Mouse (Mus musculus): ENCODE measurements around the gene Pacsin2.
"Not testable (repeated sequence)": the region's sequence is repeated elsewhere in the genome, so short reads cannot be mapped to it uniquely, and the experiment has no call there.

The Pacsin2 gene

GRCm38 (mm10) chr15:83478096-83478495, 13.7 kb upstream of the Pacsin2 start:
- DNase-seq = no peak

GRCm38 (mm10) chr15:83476593-83477273, 12.3 kb upstream of the Pacsin2 start:
- no peak for DNase-seq

GRCm38 (mm10) chr15:83474466-83474836, 10.0 kb upstream of the Pacsin2 start:
- DNase-seq = no peak

GRCm38 (mm10) chr15:83473832-83474465, 9.5 kb upstream of the Pacsin2 start:
- DNase-seq = peak; percentile 58

- DNase-seq = no peak
These were observed 8.8 kb upstream of the Pacsin2 start for GRCm38 (mm10) chr15:83473251-83473650.

GRCm38 (mm10) chr15:83471476-83471875, 7.1 kb upstream of the Pacsin2 start:
- no peak for DNase-seq

GRCm38 (mm10) chr15:83470443-83470842, 6.0 kb upstream of the Pacsin2 start:
- no peak for DNase-seq

GRCm38 (mm10) chr15:83469279-83469821, 4.9 kb upstream of the Pacsin2 start:
- no peak for DNase-seq

GRCm38 (mm10) chr15:83467232-83467966, 3.0 kb upstream of the Pacsin2 start:
- DNase-seq = no peak

GRCm38 (mm10) chr15:83466331-83466730, 1.9 kb upstream of the Pacsin2 start:
- no peak for DNase-seq

GRCm38 (mm10) chr15:83464905-83465650, 672 bp upstream of the Pacsin2 start:
- no peak for DNase-seq

GRCm38 (mm10) chr15:83463369-83464082, 880 bp downstream of the Pacsin2 start:
- DNase-seq = no peak

GRCm38 (mm10) chr15:83462349-83462748, 2.1 kb downstream of the Pacsin2 start:
- DNase-seq = not testable (repeated sequence)

- no peak for DNase-seq
These were observed 3.5 kb downstream of the Pacsin2 start for GRCm38 (mm10) chr15:83460891-83461290.

- no peak for DNase-seq
These were observed 6.9 kb downstream of the Pacsin2 start for GRCm38 (mm10) chr15:83457541-83457940.

- no peak for DNase-seq
These were observed 8.8 kb downstream of the Pacsin2 start for GRCm38 (mm10) chr15:83455637-83456036.

GRCm38 (mm10) chr15:83455034-83455433, 9.4 kb downstream of the Pacsin2 start:
- DNase-seq = no peak

GRCm38 (mm10) chr15:83454419-83454818, 10.0 kb downstream of the Pacsin2 start:
- no peak for DNase-seq

GRCm38 (mm10) chr15:83453879-83454278, 10.5 kb downstream of the Pacsin2 start:
- no peak for DNase-seq

- no peak for DNase-seq
These were observed 12.1 kb downstream of the Pacsin2 start for GRCm38 (mm10) chr15:83452219-83452760.

- no peak for DNase-seq
These were observed 12.7 kb downstream of the Pacsin2 start for GRCm38 (mm10) chr15:83451621-83452210.

GRCm38 (mm10) chr15:83450007-83450406, 14.4 kb downstream of the Pacsin2 start:
- no peak for DNase-seq
